Mouse (Mus musculus) neural tube, embryonic 11.5 days (tissue): ENCODE data around the gene Mid1. TPM values are rescaled to one million over a fixed set of nuclear protein-coding genes. Genes with fewer than 3 reads are reported as not detected.

ENCODE experiments used
- ATAC-seq: fragments of 200-750 bp; cut with Nextera tagmentation; 2 replicates; pipeline ENCODE4 v1.8.0; 2017; ENCODE audit warnings: moderate number of reproducible peaks, mild to moderate bottlenecking, moderate TSS enrichment, moderate library complexity; ENCODE audit not compliant: insufficient read depth, low FRiP score, low TSS enrichment
- DNase-seq: peaks from one replicate; pipeline ENCODE4 v3.0.0-alpha.2; 2015; ENCODE audit warnings: low spot score
- H3K27ac ChIP-seq: fragments of 300-500 bp; sonication (generic); 2 replicates; pipeline ENCODE4 v1.5.1; 2014; ENCODE audit warnings: low read depth, mild to moderate bottlenecking, low read length
- H3K27me3 ChIP-seq: fragments of 300-500 bp; sonication (generic); 2 replicates; pipeline ENCODE4 v1.6.1; 2014; ENCODE audit warnings: mild to moderate bottlenecking, low read length, mixed read lengths; ENCODE audit not compliant: control insufficient read depth, insufficient read depth
- H3K36me3 ChIP-seq: fragments of 300-500 bp; sonication (generic); 2 replicates; pipeline ENCODE4 v1.6.1; 2014; ENCODE audit warnings: mild to moderate bottlenecking, low read length, moderate library complexity, mixed read lengths; ENCODE audit not compliant: control insufficient read depth, insufficient read depth
- H3K4me1 ChIP-seq: fragments of 300-500 bp; sonication (generic); 2 replicates; pipeline ENCODE4 v1.6.1; 2014; ENCODE audit warnings: low read length, mixed read lengths; ENCODE audit not compliant: control insufficient read depth, insufficient read depth
- H3K4me2 ChIP-seq: fragments of 300-500 bp; sonication (generic); 2 replicates; pipeline ENCODE4 v1.6.1; 2014; ENCODE audit warnings: low read depth, mild to moderate bottlenecking, moderate library complexity
- H3K4me3 ChIP-seq: fragments of 300-500 bp; sonication (generic); 2 replicates; pipeline ENCODE4 v1.5.1; 2014; ENCODE audit warnings: low read depth, low read length
- H3K9ac ChIP-seq: fragments of 300-500 bp; sonication (generic); 2 replicates; pipeline ENCODE4 v1.6.1; 2014; ENCODE audit warnings: mild to moderate bottlenecking, low read length
- H3K9me3 ChIP-seq: fragments of 300-500 bp; sonication (generic); 2 replicates; pipeline ENCODE4 v1.6.1; 2016; ENCODE audit warnings: low read length; ENCODE audit not compliant: control insufficient read depth
- WGBS: fragments of 180-500 bp; shearing (Covaris S2); extraction: QIAGEN DNeasy Blood & Tissue Kit; methylation state at CpG from one replicate; pipeline ENCODE4 v1.1.7; 2014; 5-methylcytosine and 5-hydroxymethylcytosine counted together
- polyA plus RNA-seq: library from polyadenylated mRNA; unstranded; fragments of >200 nt; fragmentation: Nextera tagmentation; extraction: Ambion mirVana; gene quantifications from 2 replicates; pipeline ENCODE4 v1.2.1, GENCODE M21; 2014

The Mid1 gene
- polyA plus RNA-seq, 1 experiment from 2014 or later: 9.9 TPM

- H3K27ac ChIP-seq: no peak overlapping the region
- peaks cover 6% of the 10 kb centered on the region; the same call in 1 of the 2 replicates for H3K27me3 ChIP-seq
- H3K9ac ChIP-seq: no peak overlapping the region
- ATAC-seq (no peak), DNase-seq (no peak)
- no peak overlapping the region for H3K4me2 ChIP-seq
- 92% methylated on average over 2 of the region's 2 CpGs for WGBS
- no peak overlapping the region for H3K4me3 ChIP-seq
- no peaks in the 10 kb centered on the region for H3K36me3 ChIP-seq
- H3K9me3 ChIP-seq: no peaks in the 10 kb centered on the region
- no peaks in the 10 kb centered on the region for H3K4me1 ChIP-seq
Measured at GRCm38 (mm10) chrX:169909898-169910297, 224.9 kb downstream of the Mid1 start.

GRCm38 (mm10) chrX:169915738-169916137 is 230.7 kb downstream of the Mid1 start:
- 89% methylated on average over 5 of the region's 6 CpGs for WGBS
- Histone ChIP-seq H3K27me3 (peaks cover 3% of the 10 kb centered on the region; the same call in 1 of the 2 replicates), H3K9me3 (no peaks in the 10 kb centered on the region), H3K9ac (no peak overlapping the region), H3K4me2 (no peak overlapping the region), H3K36me3 (no peaks in the 10 kb centered on the region), H3K4me1 (no peaks in the 10 kb centered on the region), H3K4me3 (no peak overlapping the region), H3K27ac (no peak overlapping the region)
- ATAC-seq (no peak), DNase-seq (no peak)

- 58% methylated on average over 2 of the region's 2 CpGs for WGBS
- no peak overlapping the region for H3K4me2 ChIP-seq
- no peak overlapping the region for H3K27ac ChIP-seq
- 0 out of 2 replicates have a peak, but pooled peaks cover 2% of the 10 kb centered on the region for H3K4me1 ChIP-seq
- DNase-seq: no peak
- ATAC-seq: no peak; the same call in 1 of the 2 replicates
- H3K9me3 ChIP-seq: no peaks in the 10 kb centered on the region
- H3K36me3 ChIP-seq: no peaks in the 10 kb centered on the region
- H3K27me3 ChIP-seq: 0 out of 2 replicates have a peak, but pooled peaks cover 4% of the 10 kb centered on the region
- no peak overlapping the region for H3K9ac ChIP-seq
- no peak overlapping the region for H3K4me3 ChIP-seq
Measured at GRCm38 (mm10) chrX:169922541-169922940, 237.5 kb downstream of the Mid1 start.

GRCm38 (mm10) chrX:169923417-169923816 is 238.4 kb downstream of the Mid1 start:
- Histone ChIP-seq H3K27me3 (0 out of 2 replicates have a peak, but pooled peaks cover 6% of the 10 kb centered on the region), H3K4me2 (no peak overlapping the region), H3K4me3 (no peak overlapping the region), H3K9me3 (no peaks in the 10 kb centered on the region), H3K4me1 (0 out of 2 replicates have a peak, but pooled peaks cover 2% of the 10 kb centered on the region), H3K36me3 (no peaks in the 10 kb centered on the region), H3K9ac (no peak overlapping the region), H3K27ac (no peak overlapping the region)
- DNase-seq: no peak
- WGBS: 21% methylated on average over 1 of the region's 1 CpGs
- no peak for ATAC-seq

GRCm38 (mm10) chrX:169925600-169925999 is 240.6 kb downstream of the Mid1 start:
- H3K36me3 ChIP-seq: no peaks in the 10 kb centered on the region
- H3K4me2 ChIP-seq: no peak overlapping the region
- H3K9ac ChIP-seq: no peak overlapping the region
- DNase-seq (no peak), ATAC-seq (no peak)
- H3K9me3 ChIP-seq: no peaks in the 10 kb centered on the region
- WGBS: 26% methylated on average over 7 of the region's 7 CpGs
- no peak overlapping the region for H3K4me3 ChIP-seq
- no peak overlapping the region for H3K27ac ChIP-seq
- 0 out of 2 replicates have a peak, but pooled peaks cover 6% of the 10 kb centered on the region for H3K27me3 ChIP-seq
- 0 out of 2 replicates have a peak, but pooled peaks cover 2% of the 10 kb centered on the region for H3K4me1 ChIP-seq

- Histone ChIP-seq H3K27me3 (0 out of 2 replicates have a peak, but pooled peaks cover 6% of the 10 kb centered on the region), H3K36me3 (no peaks in the 10 kb centered on the region), H3K4me2 (no peak overlapping the region), H3K27ac (no peak overlapping the region), H3K4me3 (no peak overlapping the region), H3K9me3 (no peaks in the 10 kb centered on the region), H3K4me1 (0 out of 2 replicates have a peak, but pooled peaks cover 2% of the 10 kb centered on the region), H3K9ac (no peak overlapping the region)
- WGBS: 78% methylated on average over 28 of the region's 28 CpGs
- no peak for ATAC-seq
- no peak for DNase-seq
Measured at GRCm38 (mm10) chrX:169927110-169927817, 242.3 kb downstream of the Mid1 start.

GRCm38 (mm10) chrX:169930868-169931267 is 245.9 kb downstream of the Mid1 start:
- Histone ChIP-seq H3K27ac (no peak overlapping the region), H3K4me1 (no peaks in the 10 kb centered on the region), H3K4me2 (no peak overlapping the region), H3K9ac (no peak overlapping the region), H3K36me3 (no peaks in the 10 kb centered on the region), H3K27me3 (peaks cover 10% of the 10 kb centered on the region; the same call in 1 of the 2 replicates), H3K9me3 (no peaks in the 10 kb centered on the region), H3K4me3 (no peak overlapping the region)
- DNase-seq (no peak), ATAC-seq (no peak)
- 73% methylated on average over 2 of the region's 2 CpGs for WGBS

GRCm38 (mm10) chrX:169933228-169933627 is 248.2 kb downstream of the Mid1 start:
- Histone ChIP-seq H3K4me1 (no peaks in the 10 kb centered on the region), H3K9me3 (no peaks in the 10 kb centered on the region), H3K27me3 (peaks cover 9% of the 10 kb centered on the region; the same call in 1 of the 2 replicates), H3K4me3 (no peak overlapping the region), H3K4me2 (no peak overlapping the region), H3K27ac (no peak overlapping the region), H3K9ac (no peak overlapping the region), H3K36me3 (no peaks in the 10 kb centered on the region)
- DNase-seq: no peak
- 79% methylated on average over 3 of the region's 3 CpGs for WGBS
- ATAC-seq: no peak
